Mouse (Mus musculus) liver, embryonic 11.5 days (tissue): ENCODE measurements at regions not wholly inside any gene's neighbourhood (a gene's known extent, or its start where the extent isn't known, plus 50 kb on each side); places are given as distances from the start of the nearest gene placed in this dataset.

ENCODE experiments used
- ATAC-seq: fragments of 200-750 bp; cut with Nextera tagmentation; replicated peaks from 2 replicates; pipeline ENCODE4 v1.8.0; 2017; ENCODE audit warnings: moderate number of reproducible peaks, mild to moderate bottlenecking, moderate TSS enrichment, moderate library complexity; ENCODE audit not compliant: low FRiP score
- DNase-seq: peaks from one replicate; pipeline ENCODE4 v3.0.0-alpha.2; 2017; ENCODE audit warnings: low spot score
- H3K27ac ChIP-seq: fragments of 300-500 bp; sonication (generic); 2 replicates; pipeline ENCODE4 v1.5.1; 2014; ENCODE audit warnings: mild to moderate bottlenecking, low read depth, low read length, control low read depth
- H3K27me3 ChIP-seq: fragments of 300-500 bp; sonication (generic); replicated peaks from 2 replicates; pipeline ENCODE4 v1.6.1; 2014; ENCODE audit warnings: low read length, mixed read lengths; ENCODE audit not compliant: control insufficient read depth, insufficient read depth
- H3K36me3 ChIP-seq: fragments of 300-500 bp; sonication (generic); 2 replicates; pipeline ENCODE4 v1.6.1; 2014; ENCODE audit warnings: mild to moderate bottlenecking, low read length, moderate library complexity, mixed read lengths; ENCODE audit not compliant: control insufficient read depth, insufficient read depth
- H3K4me1 ChIP-seq: fragments of 300-500 bp; sonication (generic); replicated peaks from 2 replicates; pipeline ENCODE4 v1.6.1; 2014; ENCODE audit warnings: low read length, mixed read lengths; ENCODE audit not compliant: control insufficient read depth, insufficient read depth
- H3K4me2 ChIP-seq: fragments of 300-500 bp; sonication (generic); 2 replicates; pipeline ENCODE4 v1.6.1; 2014; ENCODE audit warnings: mild to moderate bottlenecking, control low read depth, moderate library complexity
- H3K4me3 ChIP-seq: fragments of 300-500 bp; sonication (generic); 2 replicates; pipeline ENCODE4 v1.5.1; 2014; ENCODE audit warnings: low read depth, low read length, control low read depth
- H3K9ac ChIP-seq: fragments of 300-500 bp; sonication (generic); 2 replicates; pipeline ENCODE4 v1.6.1; 2014; ENCODE audit warnings: low read depth, low read length, control low read depth
- H3K9me3 ChIP-seq: fragments of 300-500 bp; sonication (generic); 2 replicates; pipeline ENCODE4 v1.6.1; 2016; ENCODE audit warnings: low read length, inconsistent platforms, mixed read lengths; ENCODE audit not compliant: control insufficient read depth
- WGBS: fragments of 180-500 bp; shearing (Covaris S2); extraction: QIAGEN DNeasy Blood & Tissue Kit; methylation state at CpG from one replicate; pipeline ENCODE4 v1.1.7; 2014; 5-methylcytosine and 5-hydroxymethylcytosine counted together

DNA sequence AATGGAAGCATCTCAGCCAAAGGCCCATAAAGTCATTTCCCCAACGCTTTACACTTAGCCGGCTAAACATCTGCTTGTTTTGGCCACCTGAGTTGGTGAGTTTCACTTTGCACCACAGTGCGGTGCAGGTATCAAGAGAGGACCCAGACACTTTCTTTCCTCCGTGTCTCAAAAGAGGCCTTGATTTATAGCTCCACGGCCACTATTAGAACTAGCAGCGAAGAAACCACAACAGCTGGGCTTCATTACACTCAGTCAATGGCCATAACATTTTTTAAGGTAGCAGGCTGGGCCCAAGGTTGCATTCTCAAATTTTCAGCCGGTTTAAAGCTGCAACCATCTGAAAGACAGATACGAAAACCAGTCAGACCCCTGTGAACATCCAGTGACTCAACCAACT, 103.4 kb downstream of the Mreg start:
- Histone ChIP-seq H3K27ac (no peak overlapping the region), H3K4me1 (no peaks in the 10 kb centered on the region), H3K36me3 (no peaks in the 10 kb centered on the region), H3K9me3 (no peaks in the 10 kb centered on the region), H3K4me2 (no peak overlapping the region), H3K27me3 (no peaks in the 10 kb centered on the region), H3K4me3 (no peak overlapping the region), H3K9ac (no peak overlapping the region)
- no peak for DNase-seq
- ATAC-seq: no peak
- WGBS: 74% methylated on average over 8 of the region's 8 CpGs

DNA sequence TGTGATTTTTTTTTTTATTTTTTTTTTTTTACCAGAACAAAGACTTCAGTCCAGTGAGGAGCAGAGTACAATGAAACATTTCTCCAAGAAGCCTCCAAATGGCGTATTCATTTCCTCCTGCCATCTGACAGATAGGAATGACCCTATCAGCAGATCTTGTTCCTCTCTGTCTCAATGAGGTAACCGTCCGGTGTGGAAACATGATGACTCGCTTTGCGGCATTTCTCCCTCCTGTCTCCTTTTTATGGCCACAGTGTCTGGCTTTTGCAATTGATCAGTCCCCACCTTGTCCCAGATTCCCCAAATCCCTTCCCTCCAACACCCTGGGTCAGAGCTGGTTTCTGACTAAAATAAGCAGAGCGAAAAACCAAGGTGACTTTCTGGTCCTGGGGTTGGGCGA, 105.0 kb downstream of the Mreg start:
- Histone ChIP-seq H3K27ac (no peak overlapping the region), H3K36me3 (no peaks in the 10 kb centered on the region), H3K4me3 (no peak overlapping the region), H3K27me3 (no peaks in the 10 kb centered on the region), H3K4me1 (no peaks in the 10 kb centered on the region), H3K9ac (no peak overlapping the region), H3K9me3 (no peaks in the 10 kb centered on the region), H3K4me2 (no peak overlapping the region)
- DNase-seq: no peak
- 69% methylated on average over 7 of the region's 7 CpGs for WGBS
- ATAC-seq: no peak

DNA sequence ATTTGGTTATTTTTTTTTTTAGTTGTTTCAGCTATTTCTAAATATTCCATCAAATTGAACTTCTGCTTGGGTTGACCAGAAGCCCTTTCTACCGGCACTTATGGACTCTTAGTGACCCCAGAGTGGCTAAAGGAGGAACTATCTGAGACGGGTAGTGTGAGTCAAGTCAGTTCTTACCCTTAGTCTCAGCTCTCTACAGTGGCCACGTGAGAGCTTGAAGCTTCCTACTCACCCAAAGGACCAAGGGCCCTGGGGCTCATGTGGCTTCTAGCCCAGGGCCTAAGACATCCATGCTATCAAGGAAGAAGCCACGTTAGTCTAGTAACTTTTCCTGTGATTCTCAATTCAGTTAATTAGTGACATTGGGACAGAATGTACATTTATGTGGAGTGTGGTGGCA, 105.5 kb downstream of the Mreg start:
- no peaks in the 10 kb centered on the region for H3K9me3 ChIP-seq
- no peaks in the 10 kb centered on the region for H3K36me3 ChIP-seq
- ATAC-seq (no peak; the same call in 1 of the 2 replicates), DNase-seq (no peak)
- no peak overlapping the region for H3K4me2 ChIP-seq
- 65% methylated on average over 4 of the region's 4 CpGs for WGBS
- no peak overlapping the region for H3K9ac ChIP-seq
- H3K4me3 ChIP-seq: no peak overlapping the region
- no peak overlapping the region for H3K27ac ChIP-seq
- no peaks in the 10 kb centered on the region for H3K4me1 ChIP-seq
- H3K27me3 ChIP-seq: no peaks in the 10 kb centered on the region

GRCm38 (mm10) chr1:72105435-72106057, 106.6 kb downstream of the Mreg start:
- H3K4me3 ChIP-seq: no peak overlapping the region
- no peaks in the 10 kb centered on the region for H3K36me3 ChIP-seq
- H3K9me3 ChIP-seq: no peaks in the 10 kb centered on the region
- H3K27me3 ChIP-seq: no peaks in the 10 kb centered on the region
- no peak for DNase-seq
- no peaks in the 10 kb centered on the region for H3K4me1 ChIP-seq
- WGBS: 76% methylated on average over 5 of the region's 5 CpGs
- no peak overlapping the region for H3K27ac ChIP-seq
- H3K9ac ChIP-seq: no peak overlapping the region
- no peak for ATAC-seq
- no peak overlapping the region for H3K4me2 ChIP-seq

- H3K27me3 ChIP-seq: no peaks in the 10 kb centered on the region
- H3K4me3 ChIP-seq: no peak overlapping the region
- no peak for ATAC-seq
- H3K4me1 ChIP-seq: no peaks in the 10 kb centered on the region
- no peak overlapping the region for H3K27ac ChIP-seq
- no peaks in the 10 kb centered on the region for H3K36me3 ChIP-seq
- DNase-seq: no peak
- no peaks in the 10 kb centered on the region for H3K9me3 ChIP-seq
- WGBS: 58% methylated on average over 6 of the region's 6 CpGs
- H3K9ac ChIP-seq: no peak overlapping the region
- H3K4me2 ChIP-seq: no peak overlapping the region
These were observed 108.1 kb downstream of the Mreg start for GRCm38 (mm10) chr1:72103962-72104361.

DNA sequence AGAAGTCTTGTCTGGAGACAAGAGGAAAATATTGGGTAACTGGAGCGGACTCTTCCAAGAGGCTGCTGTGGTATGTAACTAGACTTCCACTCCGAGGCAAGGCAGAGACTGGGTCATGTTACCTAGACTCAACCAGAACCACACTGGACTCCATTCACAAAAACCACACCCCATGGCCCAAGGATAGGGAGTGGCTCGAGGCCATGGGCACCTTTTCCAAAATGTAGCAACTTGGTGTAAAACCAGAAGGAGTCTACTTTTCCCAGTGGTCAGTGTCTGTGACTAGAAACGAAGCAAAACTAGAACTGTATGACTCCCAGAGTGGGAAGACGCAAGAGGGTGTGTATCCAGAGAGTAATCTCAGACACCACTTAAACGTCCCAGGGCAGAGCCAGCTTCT, 108.7 kb downstream of the Mreg start:
- Histone ChIP-seq H3K36me3 (no peaks in the 10 kb centered on the region), H3K27me3 (no peaks in the 10 kb centered on the region), H3K9me3 (no peaks in the 10 kb centered on the region), H3K4me3 (no peak overlapping the region), H3K4me2 (no peak overlapping the region), H3K4me1 (no peaks in the 10 kb centered on the region), H3K27ac (no peak overlapping the region), H3K9ac (no peak overlapping the region)
- 82% methylated on average over 6 of the region's 6 CpGs for WGBS
- no peak for ATAC-seq
- DNase-seq: no peak

DNA sequence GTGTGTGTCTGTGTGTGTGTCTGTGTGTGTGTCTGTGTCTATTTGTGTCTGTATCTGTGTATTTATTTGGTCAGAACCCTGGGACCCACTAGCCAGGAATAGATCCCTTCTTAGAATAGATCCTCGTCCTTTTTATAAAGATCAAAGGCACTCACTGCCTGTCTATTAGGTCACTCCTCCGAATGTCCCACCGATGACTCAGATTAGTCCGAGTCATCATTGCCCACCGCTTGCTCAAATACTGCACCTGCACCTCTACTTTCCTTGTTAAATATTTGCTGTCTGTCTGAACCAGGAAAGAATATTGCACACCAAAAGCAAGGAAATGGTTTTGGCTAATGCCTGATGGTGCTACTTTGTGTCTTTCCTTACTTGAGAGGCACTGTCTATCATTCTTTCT, 112.7 kb downstream of the Mreg start:
- H3K4me3 ChIP-seq: no peak overlapping the region
- H3K4me1 ChIP-seq: no peaks in the 10 kb centered on the region
- no peak overlapping the region for H3K9ac ChIP-seq
- DNase-seq (no peak), ATAC-seq (no peak)
- H3K27me3 ChIP-seq: no peaks in the 10 kb centered on the region
- no peak overlapping the region for H3K27ac ChIP-seq
- H3K4me2 ChIP-seq: no peak overlapping the region
- H3K36me3 ChIP-seq: no peaks in the 10 kb centered on the region
- 76% methylated on average over 5 of the region's 5 CpGs for WGBS
- no peaks in the 10 kb centered on the region for H3K9me3 ChIP-seq

- 76% methylated on average over 2 of the region's 2 CpGs for WGBS
- Histone ChIP-seq H3K4me2 (no peak overlapping the region), H3K4me1 (no peaks in the 10 kb centered on the region), H3K27me3 (no peaks in the 10 kb centered on the region), H3K27ac (no peak overlapping the region), H3K36me3 (no peaks in the 10 kb centered on the region), H3K9ac (no peak overlapping the region), H3K4me3 (no peak overlapping the region), H3K9me3 (no peaks in the 10 kb centered on the region)
- ATAC-seq: no peak
- no peak for DNase-seq
These were observed 120.8 kb downstream of the Mreg start for GRCm38 (mm10) chr1:72091344-72091743.

DNA sequence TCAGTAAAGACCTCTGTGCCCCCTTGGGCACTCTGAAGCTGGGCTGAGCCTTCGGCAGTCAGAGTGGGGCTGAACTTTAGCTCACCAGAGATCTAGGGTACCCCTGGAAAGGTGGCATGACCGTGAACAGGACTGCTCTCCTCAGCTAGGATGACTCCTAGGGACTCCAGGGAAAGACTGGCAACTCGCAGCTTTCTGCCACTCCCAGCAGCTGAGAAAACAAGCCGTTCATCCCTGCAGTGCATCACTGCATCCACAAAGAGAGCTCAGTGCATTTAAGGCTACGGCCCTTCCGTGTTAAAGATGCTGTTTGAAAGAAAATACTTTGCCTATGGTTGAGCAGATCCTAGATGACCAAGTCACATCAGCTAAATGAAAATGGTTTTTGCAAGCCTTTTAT, 126.4 kb downstream of the Mreg start:
- 63% methylated on average over 6 of the region's 6 CpGs for WGBS
- H3K4me3 ChIP-seq: no peak overlapping the region
- no peak overlapping the region for H3K4me2 ChIP-seq
- DNase-seq (no peak), ATAC-seq (no peak)
- no peaks in the 10 kb centered on the region for H3K4me1 ChIP-seq
- no peaks in the 10 kb centered on the region for H3K9me3 ChIP-seq
- no peak overlapping the region for H3K27ac ChIP-seq
- H3K36me3 ChIP-seq: no peaks in the 10 kb centered on the region
- no peaks in the 10 kb centered on the region for H3K27me3 ChIP-seq
- H3K9ac ChIP-seq: no peak overlapping the region
